Mouse (Mus musculus) G1E-ER4 (cell line): ENCODE data around the gene Smg8. TPM values are rescaled to one million over a fixed set of nuclear protein-coding genes. Genes with fewer than 3 reads are reported as not detected.

ENCODE experiments used
- GATA1 ChIP-seq: IDR thresholded peaks from one replicate; pipeline ENCODE4 v1.8.0; 2012; ENCODE audit warnings: low read length, inconsistent platforms
- polyA plus RNA-seq: library from polyadenylated mRNA; stranded (reverse); fragments of >175 nt; gene quantifications from 2 replicates; pipeline ENCODE4 v1.2.3, GENCODE M21; 2012

Gene Smg8
- polyA plus RNA-seq, 1 experiment, result 4.7 TPM

DNA sequence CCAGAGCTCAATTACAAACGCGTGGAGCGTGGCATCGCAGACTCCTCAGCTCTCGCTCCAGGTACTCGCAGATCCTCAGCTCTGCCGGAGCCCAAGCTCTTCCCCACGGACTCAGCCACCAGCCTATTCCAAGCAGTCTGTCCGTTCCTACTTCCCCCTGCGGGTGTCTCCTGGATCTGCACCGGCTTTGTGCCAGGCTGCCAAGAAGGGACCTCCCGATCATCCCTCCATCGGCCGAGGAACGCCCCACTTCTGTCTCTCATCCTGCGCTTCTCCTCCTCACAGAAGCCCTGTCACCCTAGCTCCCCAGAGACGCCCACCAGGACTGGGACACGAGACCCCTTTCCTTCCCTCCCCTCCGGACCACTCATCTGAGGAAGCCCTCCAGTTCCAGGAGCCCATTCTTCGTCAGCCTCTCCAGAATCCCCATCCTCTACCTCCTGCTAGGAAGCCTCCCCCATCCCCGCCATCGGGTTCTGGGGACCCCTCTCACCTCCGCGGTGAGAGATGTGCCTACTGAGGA is 13.2 kb downstream of the Smg8 start:
- no peak for TF ChIP-seq GATA1

DNA sequence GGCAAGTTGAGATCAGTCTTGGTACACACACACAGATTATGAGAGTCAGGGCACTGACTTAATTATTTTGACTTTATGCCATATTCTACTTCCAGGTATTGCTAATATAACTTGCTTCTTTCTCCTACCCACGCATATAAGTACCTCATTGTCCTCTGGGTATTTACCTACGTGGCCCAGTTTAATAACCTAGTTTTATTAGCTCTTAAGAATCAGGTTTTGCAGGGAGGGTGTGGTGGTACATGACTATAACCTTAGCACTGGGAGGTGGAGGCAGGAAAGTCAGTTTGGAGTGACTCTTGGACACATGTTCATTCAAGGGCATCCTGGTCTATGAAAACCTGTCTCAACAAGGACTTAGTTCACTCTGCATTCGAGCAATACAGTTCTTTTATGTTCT is 24.5 kb downstream of the Smg8 start:
- no peak for TF ChIP-seq GATA1

DNA sequence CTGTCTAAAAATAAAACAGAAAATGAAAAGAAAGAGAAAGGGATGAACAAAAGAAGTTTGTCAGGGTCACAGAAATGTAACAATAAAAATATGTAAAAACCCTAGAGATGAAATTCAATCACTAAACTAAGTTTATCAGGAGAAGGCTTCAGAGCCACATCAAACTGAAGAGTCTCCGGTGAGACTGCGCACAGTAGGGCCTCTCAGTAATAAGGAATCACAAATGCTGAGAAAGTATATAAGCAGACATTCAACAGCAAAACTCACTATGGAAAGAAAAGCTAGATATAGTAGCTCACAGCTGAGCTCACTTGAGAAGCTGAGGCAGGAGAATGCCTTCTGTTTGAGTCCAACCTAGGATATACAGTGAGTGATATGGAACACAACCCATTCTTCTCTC is 26.2 kb downstream of the Smg8 start:
- TF ChIP-seq GATA1, result no peak

GRCm38 (mm10) chr11:87056286-87056685 is 30.3 kb downstream of the Smg8 start:
- TF ChIP-seq GATA1, result no peak

DNA sequence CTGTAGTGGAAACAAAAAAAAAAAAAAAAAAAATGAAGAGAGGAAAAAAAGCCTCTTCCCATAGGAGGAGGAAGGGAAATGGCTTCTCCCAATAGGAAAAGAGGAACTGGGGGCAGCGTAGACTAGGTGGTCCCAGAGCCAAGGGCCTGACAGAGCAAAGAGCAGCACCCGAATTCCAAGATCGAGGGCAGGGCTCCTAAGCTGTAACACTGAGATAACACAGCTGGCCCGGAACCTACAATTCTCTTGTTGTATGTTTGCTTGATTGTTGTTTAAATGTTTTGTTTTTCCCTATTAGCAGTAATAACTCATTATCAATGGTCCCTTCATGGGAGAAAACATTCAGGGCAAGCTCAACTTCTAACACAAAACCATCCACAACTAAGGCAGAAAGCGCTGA is 39.6 kb downstream of the Smg8 start:
- TF ChIP-seq GATA1, result no peak

- no peak for TF ChIP-seq GATA1
Measured at GRCm38 (mm10) chr11:87043052-87043451, 43.5 kb downstream of the Smg8 start.

- TF ChIP-seq GATA1, result no peak
Measured at GRCm38 (mm10) chr11:87039307-87039963, 47.1 kb downstream of the Smg8 start.

- no peak for TF ChIP-seq GATA1
Measured at GRCm38 (mm10) chr11:87036180-87036579, 50.4 kb downstream of the Smg8 start.

DNA sequence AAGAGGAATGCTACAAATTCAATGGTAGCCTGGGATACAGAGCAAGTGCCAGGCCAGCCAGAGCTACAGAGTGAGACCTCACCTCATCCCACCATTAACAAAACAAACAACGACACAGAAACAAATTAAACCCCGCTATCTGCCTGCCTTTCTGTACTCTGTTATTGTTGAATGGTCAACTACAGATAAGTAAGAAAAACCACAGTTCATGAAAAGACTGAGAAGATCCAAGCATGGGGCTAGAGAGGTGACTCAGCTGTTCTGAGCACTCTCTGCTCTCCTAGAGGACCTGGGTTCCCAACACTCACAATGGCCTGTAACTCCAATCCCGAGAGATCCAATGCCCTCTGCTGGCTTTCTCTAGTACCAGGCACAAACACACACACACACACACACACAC is 58.4 kb downstream of the Smg8 start:
- TF ChIP-seq GATA1, result no peak

Other genes with a start within 250 kb of the Smg8 start
- gene Ypel2, start 93.1 kb downstream of the Smg8 start, polyA plus RNA-seq, result 3.0 and 3.1 TPM in 2 replicates
- gene Gdpd1, start 12.7 kb downstream of the Smg8 start, polyA plus RNA-seq, result 0.50 and 0.83 TPM in 2 replicates
- gene Prr11, start 21.9 kb upstream of the Smg8 start, polyA plus RNA-seq, result 0.64 and 1.0 TPM in 2 replicates
- gene Ska2, start 22.5 kb upstream of the Smg8 start, polyA plus RNA-seq, result 0.28 and 0.79 TPM in 2 replicates
- 16.4 and 17.9 TPM in 2 replicates for gene Trim37, start 40.3 kb upstream of the Smg8 start, polyA plus RNA-seq